Mouse (Mus musculus): Measurements from ENCODE around the gene Btn2a2.

The Btn2a2 gene

GRCm38 (mm10) chr13:23495526-23495925 is 6.9 kb upstream of the Btn2a2 start:
- no peak for DNase-seq

DNA sequence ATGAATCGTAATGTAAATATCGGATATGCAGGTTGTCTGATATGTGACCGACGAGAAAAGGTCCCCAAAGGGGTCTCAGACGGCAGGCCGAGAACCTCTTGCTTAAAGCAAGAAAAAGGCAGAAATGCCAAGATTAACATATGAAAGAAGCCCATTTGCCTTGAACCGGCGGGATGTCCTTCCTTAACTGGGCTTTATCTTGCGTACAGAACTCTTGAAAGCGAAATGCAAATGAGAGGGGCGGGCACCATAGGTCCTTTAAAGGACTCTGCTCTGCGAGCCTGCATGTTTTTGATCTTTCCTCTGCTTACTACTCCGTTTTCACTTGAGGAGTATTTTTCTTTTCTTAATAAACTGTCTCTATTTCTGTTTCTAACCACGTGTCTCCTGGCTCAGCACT is 3.3 kb upstream of the Btn2a2 start:
- no peak for DNase-seq

- no peak for DNase-seq
Observed at GRCm38 (mm10) chr13:23491263-23491662, 2.6 kb upstream of the Btn2a2 start.

DNA sequence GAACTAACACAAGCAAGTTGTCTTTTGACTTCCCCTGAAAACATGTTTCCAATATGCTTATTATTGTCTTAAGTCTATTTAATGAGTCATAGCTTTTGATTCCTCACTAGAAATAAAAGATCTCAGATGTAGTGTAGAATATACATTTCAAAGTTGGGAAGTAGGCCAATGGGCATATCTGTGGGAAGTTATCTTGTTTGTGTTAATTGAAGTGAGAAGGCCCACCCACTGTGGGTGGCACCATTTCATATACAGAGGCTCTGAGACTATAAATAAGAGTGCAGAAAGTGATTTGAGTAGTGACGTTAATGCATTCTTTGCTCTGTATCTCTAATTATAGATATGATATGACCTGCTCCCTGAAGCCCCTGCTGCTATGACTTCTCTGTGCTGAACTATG is 2.2 kb upstream of the Btn2a2 start:
- DNase-seq = no peak

DNA sequence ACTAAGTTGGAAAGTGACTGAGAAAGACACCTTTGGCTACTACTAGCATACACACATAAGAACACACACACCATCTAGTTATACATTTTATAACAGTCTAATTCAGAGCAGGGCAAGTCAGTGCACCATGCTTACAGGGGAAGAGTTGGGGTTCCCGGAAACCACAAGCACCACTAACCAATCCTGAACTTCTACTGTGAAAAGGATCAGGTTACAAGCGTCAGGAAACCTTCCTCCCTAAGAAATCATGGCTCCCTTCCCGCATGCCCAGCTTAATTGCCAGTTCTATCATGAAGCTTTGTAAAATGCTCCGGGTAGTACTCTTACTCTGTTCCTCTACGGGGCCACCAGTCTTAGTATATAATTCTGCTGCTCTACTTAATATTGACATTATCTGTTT is 3.4 kb downstream of the Btn2a2 start:
- no peak for DNase-seq

DNA sequence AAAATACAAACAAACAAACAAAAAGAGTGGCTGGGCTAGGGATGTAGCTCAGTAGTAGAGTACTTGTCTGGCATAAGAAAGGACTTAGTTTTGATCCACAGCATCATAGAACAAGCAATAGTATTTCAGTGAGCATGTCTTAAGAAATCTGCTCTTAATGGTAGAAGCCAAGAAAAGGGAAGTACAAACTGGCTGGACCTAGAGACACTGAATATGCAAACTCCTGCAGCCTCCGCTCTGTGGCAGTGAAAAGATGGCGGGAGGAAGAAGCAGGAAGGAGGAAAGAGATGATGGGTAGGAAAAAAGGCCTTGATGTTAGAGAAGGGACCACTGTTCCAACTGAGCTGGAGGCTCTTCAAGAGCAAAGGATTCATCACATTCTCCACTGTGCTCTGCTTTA is 5.5 kb downstream of the Btn2a2 start:
- DNase-seq = no peak

DNA sequence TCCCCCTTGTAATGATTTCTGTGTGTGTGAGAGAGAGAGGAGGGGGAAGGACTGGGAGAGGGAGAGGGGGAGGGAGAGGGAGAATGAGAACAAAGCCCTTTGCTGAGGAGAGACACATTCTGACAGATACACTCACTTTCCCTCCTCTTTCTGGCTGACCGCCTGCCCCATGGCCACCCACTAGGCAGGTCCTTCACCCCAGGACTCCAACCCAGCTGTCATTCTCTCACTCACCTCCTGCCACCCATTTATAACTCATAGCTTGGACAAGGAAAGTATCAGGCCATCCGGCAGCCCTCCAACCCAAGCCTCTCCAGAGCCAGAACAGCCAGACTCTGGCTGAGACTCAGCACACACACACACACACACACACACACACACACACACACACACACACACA is 13.0 kb downstream of the Btn2a2 start:
- DNase-seq = peak in 1 of 2 experiments; percentile 11

- peak; percentile 65 to 80 for DNase-seq
Observed at GRCm38 (mm10) chr13:23466911-23467310, 21.7 kb downstream of the Btn2a2 start.

GRCm38 (mm10) chr13:23466306-23466705 is 22.4 kb downstream of the Btn2a2 start:
- no peak for DNase-seq

DNA sequence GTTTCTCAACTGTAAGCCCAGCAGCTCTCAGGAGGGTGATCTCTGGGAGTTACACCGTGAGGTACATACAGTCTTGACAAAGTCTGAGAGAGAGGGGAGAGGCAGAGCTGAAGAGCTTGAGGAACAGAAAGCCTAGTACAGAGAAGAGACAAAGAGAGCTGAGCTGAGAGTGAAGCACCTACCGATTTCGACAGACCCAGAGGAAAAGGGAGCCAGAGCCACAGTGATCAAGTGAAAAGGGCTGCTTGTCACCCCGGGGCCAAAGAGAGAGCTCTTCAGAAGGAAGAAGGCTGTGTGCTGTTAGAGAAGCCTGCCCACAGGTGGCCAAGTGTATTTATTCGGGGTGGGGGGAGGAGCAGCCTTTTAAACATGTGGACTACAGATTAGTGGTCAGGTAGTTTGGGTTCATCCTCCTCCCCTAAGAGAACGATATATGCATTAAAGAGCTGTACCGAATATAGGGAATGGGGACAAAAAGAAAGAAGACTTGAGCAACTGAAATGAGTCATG is 23.0 kb downstream of the Btn2a2 start, which contains the start of gene Btn1a1:
Btn1a1 (minus strand) TSS at position 302 of the 510 bp plus-strand sequence.
- DNase-seq = no peak

GRCm38 (mm10) chr13:23464841-23465366 is 23.8 kb downstream of the Btn2a2 start:
- peak; percentile 7 to 17 for DNase-seq

GRCm38 (mm10) chr13:23464224-23464637 is 24.4 kb downstream of the Btn2a2 start:
- peak; percentile 69 for DNase-seq

DNA sequence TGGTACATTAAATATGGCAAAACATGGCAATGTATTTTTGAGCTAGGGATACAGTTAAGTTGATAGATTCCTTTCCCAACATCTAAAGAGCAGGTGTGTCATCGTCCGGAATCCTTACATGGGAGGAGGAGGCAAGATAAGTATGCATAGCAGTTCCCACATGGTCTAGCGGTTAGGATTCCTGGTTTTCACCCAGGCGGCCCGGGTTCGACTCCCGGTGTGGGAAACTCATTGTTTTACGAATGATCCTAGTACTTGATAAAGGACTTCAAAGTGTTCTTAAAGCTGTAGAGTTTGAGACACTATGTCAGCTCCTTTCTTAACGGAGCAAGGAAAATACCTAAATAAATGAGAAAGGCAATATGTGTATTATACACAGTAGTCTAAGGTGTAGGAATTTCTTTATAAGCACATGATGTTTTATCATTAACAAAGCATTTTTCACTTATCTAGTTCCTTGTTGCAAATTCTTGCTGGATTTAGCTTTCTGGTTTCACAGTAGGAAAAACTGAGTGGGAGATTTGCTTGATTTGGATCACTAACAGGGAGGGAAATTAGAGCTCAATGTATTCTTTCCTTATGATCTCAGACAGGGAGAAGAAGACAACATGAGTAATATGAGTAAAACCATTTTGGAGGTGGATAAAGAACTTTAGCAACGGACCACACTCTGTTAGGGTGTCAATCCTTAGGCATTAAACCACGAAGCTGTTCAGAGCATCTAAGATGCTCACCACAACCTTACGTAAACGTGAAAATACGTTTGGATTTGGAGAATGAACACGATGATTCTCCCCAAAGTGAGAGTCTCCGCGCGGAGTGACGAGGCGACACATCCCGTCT is 25.1 kb downstream of the Btn2a2 start:
- peak; percentile 91 to 92 for DNase-seq

DNA sequence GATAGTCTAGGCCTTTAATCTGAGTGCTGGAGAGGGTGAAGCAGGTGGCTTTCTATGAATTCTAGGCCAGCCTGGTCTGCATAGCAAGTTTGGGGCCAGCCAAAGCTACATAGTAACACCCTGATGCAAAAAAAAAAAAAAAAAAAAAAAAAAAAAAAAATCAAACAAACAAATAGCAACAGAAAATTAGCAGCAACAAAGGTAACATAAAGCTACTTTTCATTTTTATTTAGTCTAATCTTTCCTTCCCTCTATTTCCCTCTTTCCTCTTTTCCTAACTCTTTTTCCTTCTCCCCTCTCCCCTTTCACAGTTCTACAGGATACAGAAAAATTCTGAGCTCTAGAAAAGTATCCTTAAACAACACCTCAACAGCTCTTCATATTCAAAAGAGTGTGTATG is 26.0 kb downstream of the Btn2a2 start:
- no peak for DNase-seq

DNA sequence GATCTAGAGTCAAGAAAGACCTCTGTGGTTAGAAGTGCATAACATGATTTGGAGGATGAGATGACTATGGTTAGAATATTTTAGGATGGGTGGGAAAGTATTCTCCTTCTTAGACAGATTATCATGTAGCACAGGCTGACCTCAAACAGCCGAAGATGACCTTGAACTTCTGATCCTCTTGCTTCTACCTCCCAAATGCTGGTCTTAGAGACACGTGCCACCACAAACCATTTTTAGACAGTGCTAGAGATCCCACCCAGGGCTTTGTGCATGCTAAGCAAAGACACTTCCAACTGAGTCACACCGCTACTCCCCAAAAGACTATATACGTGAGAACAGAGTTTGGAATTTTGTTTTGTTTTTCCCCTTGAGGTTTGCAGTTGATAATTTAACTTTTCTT is 26.6 kb downstream of the Btn2a2 start:
- DNase-seq = no peak

GRCm38 (mm10) chr13:23459264-23459846 is 29.3 kb downstream of the Btn2a2 start:
- no peak for DNase-seq

- DNase-seq = no peak
Observed at GRCm38 (mm10) chr13:23453926-23454325, 34.7 kb downstream of the Btn2a2 start.

- DNase-seq = peak; percentile 78 to 83
Observed at GRCm38 (mm10) chr13:23453362-23453862, 35.2 kb downstream of the Btn2a2 start.

- DNase-seq = peak; percentile 89 to 93
Observed at GRCm38 (mm10) chr13:23450398-23450797, 38.3 kb downstream of the Btn2a2 start.

- DNase-seq = peak; percentile 70 to 82
Observed at GRCm38 (mm10) chr13:23449235-23450095, 39.2 kb downstream of the Btn2a2 start.

DNA sequence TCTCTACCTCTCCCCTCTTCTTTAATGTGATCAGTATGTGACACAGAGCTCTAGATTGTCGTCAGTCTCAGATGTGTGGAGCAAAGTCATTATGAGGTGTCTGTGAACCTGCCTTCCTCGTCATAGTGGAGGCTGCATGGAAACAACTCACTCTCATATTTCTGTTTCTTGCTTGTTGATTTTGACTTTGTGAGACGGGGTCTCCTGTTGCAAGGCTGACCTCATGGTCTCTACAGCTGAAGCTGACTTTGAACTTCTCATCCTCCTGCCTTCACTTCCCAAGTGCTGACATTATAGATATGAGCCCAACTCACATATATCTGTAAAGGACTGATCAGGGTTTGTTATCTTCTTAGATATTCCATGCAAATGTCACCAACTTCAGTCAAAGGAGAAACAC is 39.9 kb downstream of the Btn2a2 start:
- no peak for DNase-seq

GRCm38 (mm10) chr13:23446498-23446952 is 42.1 kb downstream of the Btn2a2 start:
- DNase-seq = peak; percentile 92
